Mouse (Mus musculus): ENCODE data around the gene Pdk4.

Pdk4 gene

GRCm38 (mm10) chr6:5495961-5496853 lies at the start of gene Pdk4:
TSS of gene Pdk4 (minus strand) at chr6:5496309.
- peak; percentile 70; the same call in 1 of the 2 replicates for TF ChIP-seq GATA4 (IDR thresholded peaks at IDR 0.05; ENCODE audit: insufficient replicate concordance, low read length)

- no peak for TF ChIP-seq GATA4 (IDR thresholded peaks at IDR 0.05; ENCODE audit: insufficient replicate concordance, low read length)
These were observed 41.8 kb upstream of the Pdk4 start for GRCm38 (mm10) chr6:5537855-5538365.

GRCm38 (mm10) chr6:5535754-5536153 lies 39.6 kb upstream of the Pdk4 start:
- TF ChIP-seq GATA4 (IDR thresholded peaks at IDR 0.05; ENCODE audit: insufficient replicate concordance, low read length), result no peak

GRCm38 (mm10) chr6:5517091-5517490 lies 21.0 kb upstream of the Pdk4 start:
- no peak for TF ChIP-seq GATA4 (IDR thresholded peaks at IDR 0.05; ENCODE audit: insufficient replicate concordance, low read length)

GRCm38 (mm10) chr6:5509757-5510156 lies 13.6 kb upstream of the Pdk4 start:
- TF ChIP-seq GATA4 (IDR thresholded peaks at IDR 0.05; ENCODE audit: insufficient replicate concordance, low read length), result no peak

- TF ChIP-seq GATA4 (IDR thresholded peaks at IDR 0.05; ENCODE audit: insufficient replicate concordance, low read length), result 0 out of 2 replicates have a peak, but pooled peaks have one; percentile 30
These were observed 13.2 kb upstream of the Pdk4 start for GRCm38 (mm10) chr6:5509303-5509702.

GRCm38 (mm10) chr6:5507821-5508220 lies 11.7 kb upstream of the Pdk4 start:
- TF ChIP-seq GATA4 (IDR thresholded peaks at IDR 0.05; ENCODE audit: insufficient replicate concordance, low read length), result no peak

- no peak for TF ChIP-seq GATA4 (IDR thresholded peaks at IDR 0.05; ENCODE audit: insufficient replicate concordance, low read length)
These were observed 10.2 kb upstream of the Pdk4 start for GRCm38 (mm10) chr6:5506271-5506670.

GRCm38 (mm10) chr6:5502810-5503209 lies 6.7 kb upstream of the Pdk4 start:
- TF ChIP-seq GATA4 (IDR thresholded peaks at IDR 0.05; ENCODE audit: insufficient replicate concordance, low read length), result no peak

GRCm38 (mm10) chr6:5501551-5501950 lies 5.4 kb upstream of the Pdk4 start:
- TF ChIP-seq GATA4 (IDR thresholded peaks at IDR 0.05; ENCODE audit: insufficient replicate concordance, low read length), result no peak

- no peak for TF ChIP-seq GATA4 (IDR thresholded peaks at IDR 0.05; ENCODE audit: insufficient replicate concordance, low read length)
These were observed 2.6 kb upstream of the Pdk4 start for GRCm38 (mm10) chr6:5498740-5499139.

GRCm38 (mm10) chr6:5496854-5497235 lies 736 bp upstream of the Pdk4 start:
- no peak for TF ChIP-seq GATA4 (IDR thresholded peaks at IDR 0.05; ENCODE audit: insufficient replicate concordance, low read length)

- TF ChIP-seq GATA4 (IDR thresholded peaks at IDR 0.05; ENCODE audit: insufficient replicate concordance, low read length), result no peak
These were observed 11.1 kb downstream of the Pdk4 start for GRCm38 (mm10) chr6:5485028-5485427.

GRCm38 (mm10) chr6:5482270-5482783 lies 13.8 kb downstream of the Pdk4 start:
- TF ChIP-seq GATA4 (IDR thresholded peaks at IDR 0.05; ENCODE audit: insufficient replicate concordance, low read length), result no peak

- TF ChIP-seq GATA4 (IDR thresholded peaks at IDR 0.05; ENCODE audit: insufficient replicate concordance, low read length), result no peak
These were observed 15.0 kb downstream of the Pdk4 start for GRCm38 (mm10) chr6:5481066-5481465.

GRCm38 (mm10) chr6:5474021-5474420 lies 22.1 kb downstream of the Pdk4 start:
- TF ChIP-seq GATA4 (IDR thresholded peaks at IDR 0.05; ENCODE audit: insufficient replicate concordance, low read length), result 0 out of 2 replicates have a peak, but pooled peaks have one; percentile 23
